Mouse (Mus musculus): ENCODE measurements around the gene Vmn1r55.

DNA sequence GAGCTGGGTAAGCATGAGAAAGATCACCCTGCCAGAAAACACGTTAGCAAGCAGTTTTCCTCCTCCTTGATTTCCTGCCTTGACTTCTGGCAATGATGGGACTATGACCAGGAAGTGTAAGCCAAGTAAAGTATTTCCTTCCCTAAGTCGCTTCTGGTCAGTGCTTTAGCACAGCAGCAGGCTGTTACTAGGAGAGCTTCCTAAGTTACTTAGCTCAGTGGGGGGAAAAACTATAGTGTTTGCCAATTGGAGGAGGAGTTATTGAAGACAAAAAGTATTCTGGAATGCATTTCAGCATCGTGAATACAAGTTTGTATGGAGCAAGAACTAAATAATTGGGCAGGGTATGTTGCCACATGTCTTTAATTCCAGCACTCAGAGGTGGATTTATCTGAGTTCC, 36.8 kb downstream of the Vmn1r55 start:
- TF ChIP-seq CTCF (IDR thresholded peaks at IDR 0.05; ENCODE audit: extremely low read depth, insufficient read depth, low read length), result no peak
- TF ChIP-seq POLR2A (IDR thresholded peaks at IDR 0.05; ENCODE audit: extremely low read depth, insufficient read depth, low read length), result no peak
